Mouse (Mus musculus) testis, adult 2 months (tissue): ENCODE measurements around the gene Gm44973. TPM values are rescaled to one million over a fixed set of nuclear protein-coding genes. Genes with fewer than 3 reads are reported as not detected.

Experiments used
- H3K27ac ChIP-seq: fragments of 200-500 bp; 2 replicates; pipeline ENCODE4 v1.5.1; 2012; ENCODE audit warnings: low read depth, low read length; ENCODE audit not compliant: control insufficient read depth, insufficient read depth
- H3K27me3 ChIP-seq: fragments of 200-500 bp; 2 replicates; pipeline ENCODE4 v1.6.1; 2012; ENCODE audit warnings: mild to moderate bottlenecking, low read length, moderate library complexity; ENCODE audit not compliant: control insufficient read depth, insufficient read depth
- H3K36me3 ChIP-seq: fragments of 200-500 bp; 2 replicates; pipeline ENCODE4 v1.6.1; 2012; ENCODE audit warnings: mild to moderate bottlenecking, low read length; ENCODE audit not compliant: control insufficient read depth, insufficient read depth
- H3K4me1 ChIP-seq: fragments of 200-500 bp; 2 replicates; pipeline ENCODE4 v1.6.1; 2012; ENCODE audit warnings: low read length; ENCODE audit not compliant: control insufficient read depth, insufficient read depth
- H3K4me3 ChIP-seq: fragments of 200-500 bp; 2 replicates; pipeline ENCODE4 v1.5.1; 2012; ENCODE audit warnings: low read depth, mild to moderate bottlenecking, low read length, moderate library complexity, mixed read lengths; ENCODE audit not compliant: control insufficient read depth
- CTCF ChIP-seq: fragments of 200-500 bp; IDR thresholded peaks from 2 replicates; pipeline ENCODE4 v1.5.1; 2012; ENCODE audit warnings: low read depth, mild to moderate bottlenecking, inconsistent platforms, low read length, moderate library complexity; ENCODE audit not compliant: control insufficient read depth, insufficient read depth, insufficient replicate concordance
- POLR2A ChIP-seq: fragments of 200-500 bp; IDR thresholded peaks from 2 replicates; pipeline ENCODE4 v1.6.1; 2012; ENCODE audit warnings: low read depth, mild to moderate bottlenecking, inconsistent platforms, low read length, moderate library complexity; ENCODE audit not compliant: control insufficient read depth
- polyA plus RNA-seq: library from polyadenylated mRNA; depleted of rRNA; stranded (reverse); fragments of >200 nt; gene quantifications from 2 replicates; pipeline ENCODE4 v1.2.3, GENCODE M21; 2012; rRNA removed

Gene Gm44973
- not detected in 2 replicates for polyA plus RNA-seq

GRCm38 (mm10) chr7:5015118-5016001, at the start of gene Gm44973:
Gm44973 (plus strand) TSS chr7:5015496.
- H3K36me3 ChIP-seq: no peaks in the 10 kb centered on the region
- no peak for TF ChIP-seq CTCF
- TF ChIP-seq POLR2A: peak; percentile 33; the same call in 1 of the 2 replicates
- H3K27me3 ChIP-seq: no peaks in the 10 kb centered on the region
- H3K4me1 ChIP-seq: peaks cover 4% of the 10 kb centered on the region
- peak within 1 kb of the TSS; percentile 94 for H3K27ac ChIP-seq
- H3K4me3 ChIP-seq: peak within 1 kb of the TSS; percentile 92

DNA sequence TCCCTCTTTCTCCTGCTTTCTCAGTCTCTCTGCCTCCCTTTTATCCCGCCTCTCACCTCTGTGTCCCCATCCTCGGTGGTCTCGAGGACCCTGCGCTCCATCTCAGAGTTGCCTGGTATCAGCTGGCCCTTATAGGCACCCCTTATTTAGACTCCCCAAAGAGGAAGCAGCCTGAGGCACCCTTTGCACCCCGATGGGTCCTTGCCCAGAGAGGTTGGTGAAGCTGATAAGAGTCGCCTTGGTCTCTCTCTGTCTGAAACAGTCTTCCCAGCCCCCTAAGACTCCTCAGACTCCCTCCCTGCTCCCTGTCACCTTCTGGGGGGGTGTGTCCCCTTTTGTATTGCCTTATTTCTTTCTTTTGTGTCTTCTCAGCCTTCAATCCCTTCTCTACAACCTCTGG, 44.2 kb upstream of the Gm44973 start, which contains the start of gene Sbk3:
TSS of gene Sbk3 (minus strand) at position 101 of the 400 bp plus-strand sequence.
- peaks cover 3% of the 10 kb centered on the region; the same call in 1 of the 2 replicates for H3K4me1 ChIP-seq
- no peaks in the 10 kb centered on the region for H3K27me3 ChIP-seq
- H3K4me3 ChIP-seq: no peak within 1 kb of the TSS
- TF ChIP-seq POLR2A (no peak), CTCF (no peak)
- H3K36me3 ChIP-seq: no peaks in the 10 kb centered on the region
- no peak within 1 kb of the TSS for H3K27ac ChIP-seq

DNA sequence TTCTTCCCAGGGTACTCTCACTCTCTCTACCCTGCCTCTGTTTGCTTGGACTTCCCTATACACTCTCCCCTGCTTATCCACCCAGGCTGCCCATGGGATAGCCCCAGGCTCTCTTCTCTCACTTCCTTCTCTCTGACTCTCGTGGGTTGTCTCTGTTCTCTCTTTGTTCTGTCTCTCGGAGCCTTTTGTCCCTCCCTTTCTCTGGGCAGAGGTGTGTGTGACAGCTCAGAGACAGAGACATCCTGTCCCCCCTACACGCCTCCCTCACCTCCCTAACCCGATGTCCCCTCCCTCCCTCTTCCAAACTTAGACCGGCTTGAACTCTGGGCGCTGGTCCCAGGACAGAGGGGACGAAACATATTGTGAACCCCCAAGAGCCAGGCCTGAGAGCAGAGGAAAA, 43.6 kb upstream of the Gm44973 start:
- H3K27ac ChIP-seq: no peak overlapping the region
- TF ChIP-seq CTCF (no peak), POLR2A (no peak)
- H3K4me1 ChIP-seq: peaks cover 3% of the 10 kb centered on the region; the same call in 1 of the 2 replicates
- no peak overlapping the region for H3K4me3 ChIP-seq
- H3K27me3 ChIP-seq: no peaks in the 10 kb centered on the region
- H3K36me3 ChIP-seq: no peaks in the 10 kb centered on the region

DNA sequence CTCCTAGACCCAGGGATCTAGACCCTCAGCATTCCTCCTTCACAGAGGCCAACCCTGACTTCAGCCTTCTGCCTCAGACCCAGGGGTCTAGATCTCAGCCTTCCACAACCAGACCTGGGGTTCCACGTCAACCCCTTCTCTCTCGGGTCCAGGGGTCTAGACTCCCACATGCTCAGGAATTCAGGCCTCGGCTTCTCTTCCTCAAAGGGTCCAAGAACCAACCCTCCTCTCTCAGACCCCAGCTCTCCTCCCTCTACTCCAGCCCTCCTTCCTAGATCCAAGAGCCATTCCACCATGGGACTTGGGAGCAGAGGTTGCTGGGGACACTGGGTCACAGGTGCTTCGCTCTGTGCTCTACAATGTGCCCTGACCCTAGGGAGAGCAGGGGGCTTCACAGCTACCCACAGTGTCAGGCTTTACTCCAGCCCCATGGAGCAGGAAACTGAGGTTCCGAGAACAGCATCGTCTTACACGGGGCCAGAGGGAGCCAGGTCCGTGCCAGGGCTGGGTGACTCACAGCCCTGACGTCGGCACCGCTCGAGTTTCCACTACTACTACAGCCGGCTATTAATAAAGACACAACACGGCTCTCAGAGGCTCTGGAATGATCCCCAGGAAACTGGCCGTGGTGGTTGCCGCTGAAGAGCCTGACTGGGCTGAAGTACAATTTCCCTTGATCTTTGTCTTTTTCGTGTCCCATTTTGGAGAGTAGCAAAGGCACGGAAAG, 42.8 kb upstream of the Gm44973 start:
- TF ChIP-seq POLR2A (no peak), CTCF (no peak)
- H3K27me3 ChIP-seq: no peaks in the 10 kb centered on the region
- peaks cover 3% of the 10 kb centered on the region; the same call in 1 of the 2 replicates for H3K4me1 ChIP-seq
- H3K36me3 ChIP-seq: no peaks in the 10 kb centered on the region
- H3K27ac ChIP-seq: no peak overlapping the region
- H3K4me3 ChIP-seq: no peak overlapping the region

- peaks cover 3% of the 10 kb centered on the region; the same call in 1 of the 2 replicates for H3K4me1 ChIP-seq
- H3K4me3 ChIP-seq: no peak overlapping the region
- H3K27ac ChIP-seq: no peak overlapping the region
- TF ChIP-seq POLR2A: no peak
- TF ChIP-seq CTCF: no peak
- H3K36me3 ChIP-seq: no peaks in the 10 kb centered on the region
- no peaks in the 10 kb centered on the region for H3K27me3 ChIP-seq
Observed at GRCm38 (mm10) chr7:4975455-4975854, 39.8 kb upstream of the Gm44973 start.

GRCm38 (mm10) chr7:4976832-4977231, 38.5 kb upstream of the Gm44973 start:
- no peaks in the 10 kb centered on the region for H3K36me3 ChIP-seq
- H3K27ac ChIP-seq: no peak overlapping the region
- H3K27me3 ChIP-seq: no peaks in the 10 kb centered on the region
- no peak for TF ChIP-seq POLR2A
- no peak; the same call in 1 of the 2 replicates for TF ChIP-seq CTCF
- no peak overlapping the region for H3K4me3 ChIP-seq
- H3K4me1 ChIP-seq: peaks cover 3% of the 10 kb centered on the region; the same call in 1 of the 2 replicates

- TF ChIP-seq POLR2A (no peak), CTCF (no peak)
- Histone ChIP-seq H3K36me3 (no peaks in the 10 kb centered on the region), H3K27me3 (no peaks in the 10 kb centered on the region), H3K4me3 (no peak overlapping the region), H3K4me1 (peaks cover under 1% of the 10 kb centered on the region; the same call in 1 of the 2 replicates), H3K27ac (no peak overlapping the region)
Observed at GRCm38 (mm10) chr7:4988250-4988649, 27.0 kb upstream of the Gm44973 start.
